Mouse (Mus musculus) heart, embryonic 16.5 days (tissue): ENCODE measurements around the gene Mpl. TPM values are rescaled to one million over a fixed set of nuclear protein-coding genes. Genes with fewer than 3 reads are reported as not detected.

Experiments used
- ATAC-seq: fragments of 200-750 bp; cut with Nextera tagmentation; replicated peaks from 2 replicates; pipeline ENCODE4 v1.8.0; 2017; ENCODE audit warnings: moderate number of reproducible peaks; ENCODE audit not compliant: insufficient read depth, low FRiP score; ENCODE audit errors: extremely low read depth
- H3K27ac ChIP-seq: fragments of 300-500 bp; sonication (generic); 2 replicates; pipeline ENCODE4 v1.5.1; 2014; ENCODE audit warnings: mild to moderate bottlenecking, low read length, control low read depth, moderate library complexity
- H3K27me3 ChIP-seq: fragments of 300-500 bp; sonication (generic); 2 replicates; pipeline ENCODE4 v1.6.1; 2014; ENCODE audit warnings: low read length, mixed read lengths; ENCODE audit not compliant: control insufficient read depth, insufficient read depth
- H3K36me3 ChIP-seq: fragments of 300-500 bp; sonication (generic); 2 replicates; pipeline ENCODE4 v1.6.1; 2014; ENCODE audit not compliant: control insufficient read depth, insufficient read depth
- H3K4me1 ChIP-seq: fragments of 300-500 bp; sonication (generic); 2 replicates; pipeline ENCODE4 v1.6.1; 2014; ENCODE audit warnings: low read length, mixed read lengths; ENCODE audit not compliant: control insufficient read depth, insufficient read depth
- H3K4me2 ChIP-seq: fragments of 300-500 bp; sonication (generic); 2 replicates; pipeline ENCODE4 v1.6.1; 2014; ENCODE audit warnings: low read depth, mild to moderate bottlenecking, control low read depth, low read length
- H3K4me3 ChIP-seq: fragments of 300-500 bp; sonication (generic); 2 replicates; pipeline ENCODE4 v1.5.1; 2014; ENCODE audit warnings: mild to moderate bottlenecking, control low read depth, low read length
- H3K9ac ChIP-seq: fragments of 300-500 bp; sonication (generic); 2 replicates; pipeline ENCODE4 v1.6.1; 2014; ENCODE audit warnings: low read length, control low read depth
- H3K9me3 ChIP-seq: fragments of 300-500 bp; sonication (generic); replicated peaks from 2 replicates; pipeline ENCODE4 v1.6.1; 2016; ENCODE audit warnings: low read length; ENCODE audit not compliant: control insufficient read depth
- WGBS: fragments of 180-500 bp; shearing (Covaris S2); extraction: QIAGEN DNeasy Blood & Tissue Kit; methylation state at CpG from one replicate; pipeline ENCODE4 v1.1.7; 2014; 5-methylcytosine and 5-hydroxymethylcytosine counted together
- polyA plus RNA-seq: library from polyadenylated mRNA; unstranded; fragments of >200 nt; fragmentation: Nextera tagmentation; extraction: Ambion mirVana; gene quantifications from 2 replicates; pipeline ENCODE4 v1.2.1, GENCODE M21; 2015

Gene Mpl
- 0.88 and 1.2 TPM in 2 replicates for polyA plus RNA-seq

DNA sequence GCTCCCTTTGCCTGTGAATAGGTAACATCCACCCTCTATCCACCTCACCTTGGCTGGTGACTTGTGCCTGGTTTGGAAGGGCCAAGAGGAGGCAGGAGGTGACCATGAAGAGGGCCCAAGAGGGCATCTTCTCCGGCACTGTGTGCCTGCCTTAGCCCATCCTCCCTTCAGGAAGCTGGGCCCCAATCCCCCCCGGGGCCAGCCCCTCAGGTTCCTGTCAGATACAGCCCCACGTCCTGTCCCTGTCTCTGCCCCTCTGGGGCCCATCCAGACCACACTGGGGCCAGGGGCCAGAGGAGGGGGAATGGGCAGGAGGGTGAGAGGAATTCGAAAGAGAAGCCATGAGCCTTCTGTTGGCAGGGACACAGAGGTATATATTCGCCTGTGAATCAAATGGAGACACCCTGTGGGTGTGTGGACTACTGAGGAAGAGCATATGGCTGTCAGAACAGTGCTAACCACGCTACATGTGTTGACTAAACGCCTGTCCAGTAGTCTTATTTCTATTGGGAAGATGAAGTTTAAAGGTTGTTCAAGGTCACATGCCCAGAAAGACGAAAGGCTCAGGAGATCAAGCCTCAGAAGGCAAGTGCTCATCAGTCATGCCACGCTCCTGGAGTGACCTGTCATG lies at the start of gene Mpl:
Mpl (minus strand) TSS at position 169 of the 631 bp plus-strand sequence.
- H3K4me3 ChIP-seq: no peak within 1 kb of the TSS
- H3K4me1 ChIP-seq: no peaks in the 10 kb centered on the region
- WGBS: 64% methylated on average over 9 of the region's 9 CpGs
- H3K36me3 ChIP-seq: no peaks in the 10 kb centered on the region
- no peak for ATAC-seq
- no peak within 1 kb of the TSS for H3K4me2 ChIP-seq
- H3K9me3 ChIP-seq: no peaks in the 10 kb centered on the region
- H3K9ac ChIP-seq: no peak within 1 kb of the TSS
- H3K27ac ChIP-seq: no peak within 1 kb of the TSS
- H3K27me3 ChIP-seq: no peaks in the 10 kb centered on the region

DNA sequence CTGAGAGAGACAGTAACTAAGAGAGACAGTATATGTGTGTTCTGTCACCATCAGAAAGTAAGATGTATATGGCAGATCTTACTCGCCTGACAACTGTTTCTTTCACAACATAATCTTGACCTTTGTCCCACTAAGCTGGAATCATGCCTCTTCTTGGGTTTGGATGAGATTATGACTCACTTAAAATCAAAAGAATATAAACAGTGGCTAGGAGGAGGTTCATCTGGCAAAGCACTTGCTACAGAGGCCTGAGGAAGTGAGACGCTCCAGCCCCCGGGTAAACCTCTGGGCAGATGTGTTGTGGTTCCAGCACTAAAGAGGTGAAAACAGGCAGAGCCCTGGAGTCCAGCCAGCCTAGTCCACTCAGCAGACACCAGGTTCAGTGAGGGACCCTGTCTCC lies 48.2 kb upstream of the Mpl start:
- no peak for ATAC-seq
- H3K27me3 ChIP-seq: no peaks in the 10 kb centered on the region
- H3K9me3 ChIP-seq: no peaks in the 10 kb centered on the region
- H3K9ac ChIP-seq: no peak overlapping the region
- H3K4me1 ChIP-seq: no peaks in the 10 kb centered on the region
- no peaks in the 10 kb centered on the region for H3K36me3 ChIP-seq
- 38% methylated on average over 3 of the region's 3 CpGs for WGBS
- H3K4me2 ChIP-seq: no peak overlapping the region
- H3K27ac ChIP-seq: no peak overlapping the region
- no peak overlapping the region for H3K4me3 ChIP-seq

DNA sequence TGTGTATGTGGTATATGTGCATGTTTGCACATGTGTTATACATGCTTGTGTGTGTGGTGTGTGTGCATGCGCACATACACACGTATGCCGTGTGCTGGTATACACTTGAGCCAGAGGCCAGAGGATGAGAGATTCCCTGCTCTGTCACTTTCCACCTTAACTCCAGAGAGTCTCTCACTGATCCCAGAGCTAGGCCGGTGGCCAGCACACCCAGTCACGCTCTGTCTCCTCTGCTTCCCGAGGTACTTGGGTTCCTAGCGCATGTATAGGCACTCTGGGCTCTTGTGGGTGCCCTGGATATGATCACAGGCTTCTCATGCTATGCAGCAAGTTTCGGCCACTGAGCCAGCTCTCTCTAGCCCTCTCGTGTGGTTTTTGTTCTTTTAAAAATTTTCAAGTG lies 43.5 kb upstream of the Mpl start:
- Histone ChIP-seq H3K4me2 (no peak overlapping the region), H3K4me3 (no peak overlapping the region), H3K9ac (no peak overlapping the region), H3K27ac (no peak overlapping the region), H3K27me3 (no peaks in the 10 kb centered on the region), H3K36me3 (no peaks in the 10 kb centered on the region), H3K4me1 (no peaks in the 10 kb centered on the region), H3K9me3 (no peaks in the 10 kb centered on the region)
- ATAC-seq: no peak
- 65% methylated on average over 9 of the region's 9 CpGs for WGBS

DNA sequence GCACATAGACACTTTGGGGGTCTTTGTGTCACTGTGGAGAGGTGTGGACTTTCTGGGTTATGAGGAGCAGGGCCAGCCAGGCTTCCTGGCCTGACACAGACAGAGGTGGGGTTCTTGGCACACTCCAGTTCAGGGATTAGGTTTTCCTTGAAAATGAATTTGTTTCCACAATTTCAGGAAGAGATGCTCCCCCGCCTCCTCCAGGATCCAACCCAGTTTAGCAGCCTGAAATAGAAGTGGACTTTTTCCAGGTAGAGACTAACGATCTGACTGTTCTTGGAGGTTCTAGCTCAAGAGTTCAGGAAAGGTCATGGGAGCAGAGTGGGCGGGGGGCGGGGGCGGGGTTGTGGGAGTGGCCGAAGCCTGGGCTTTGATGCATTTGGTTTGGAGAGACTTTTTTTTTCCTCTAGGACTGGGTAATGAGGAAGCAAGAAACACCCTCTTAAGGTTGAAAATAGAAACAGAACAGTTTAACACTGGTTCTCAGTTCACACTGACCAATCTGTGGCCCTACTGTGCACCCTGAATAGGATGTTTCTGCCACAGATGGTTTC lies 42.9 kb upstream of the Mpl start:
- no peak overlapping the region for H3K4me2 ChIP-seq
- no peaks in the 10 kb centered on the region for H3K9me3 ChIP-seq
- no peak overlapping the region for H3K27ac ChIP-seq
- no peaks in the 10 kb centered on the region for H3K4me1 ChIP-seq
- WGBS: 45% methylated on average over 6 of the region's 6 CpGs
- no peak overlapping the region for H3K4me3 ChIP-seq
- no peak for ATAC-seq
- no peak overlapping the region for H3K9ac ChIP-seq
- H3K27me3 ChIP-seq: no peaks in the 10 kb centered on the region
- no peaks in the 10 kb centered on the region for H3K36me3 ChIP-seq

DNA sequence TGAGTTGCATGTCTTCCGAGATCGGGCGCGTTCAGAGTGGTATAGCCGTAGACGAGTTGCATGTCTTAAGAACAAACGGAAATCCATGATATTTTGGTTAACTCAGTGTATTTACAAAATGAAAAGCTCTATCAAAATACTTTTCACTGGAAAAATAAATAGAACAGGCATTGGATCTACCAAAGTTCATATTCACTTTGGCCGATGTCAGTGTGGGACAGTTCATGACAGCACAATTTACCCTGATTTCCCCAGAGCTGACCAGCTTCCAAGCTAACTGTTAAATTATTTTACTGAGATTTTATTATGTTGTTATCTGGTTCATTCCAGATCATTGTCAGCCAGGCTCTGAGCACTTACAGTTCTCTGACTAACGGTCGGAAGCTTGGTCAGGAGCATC lies 33.1 kb upstream of the Mpl start:
- no peaks in the 10 kb centered on the region; the same call in 1 of the 2 replicates for H3K27me3 ChIP-seq
- H3K27ac ChIP-seq: no peak overlapping the region
- no peak overlapping the region for H3K9ac ChIP-seq
- no peak overlapping the region for H3K4me2 ChIP-seq
- H3K4me3 ChIP-seq: no peak overlapping the region
- no peak for ATAC-seq
- no peaks in the 10 kb centered on the region for H3K4me1 ChIP-seq
- WGBS: 75% methylated on average over 10 of the region's 10 CpGs
- H3K9me3 ChIP-seq: no peaks in the 10 kb centered on the region
- no peaks in the 10 kb centered on the region for H3K36me3 ChIP-seq

DNA sequence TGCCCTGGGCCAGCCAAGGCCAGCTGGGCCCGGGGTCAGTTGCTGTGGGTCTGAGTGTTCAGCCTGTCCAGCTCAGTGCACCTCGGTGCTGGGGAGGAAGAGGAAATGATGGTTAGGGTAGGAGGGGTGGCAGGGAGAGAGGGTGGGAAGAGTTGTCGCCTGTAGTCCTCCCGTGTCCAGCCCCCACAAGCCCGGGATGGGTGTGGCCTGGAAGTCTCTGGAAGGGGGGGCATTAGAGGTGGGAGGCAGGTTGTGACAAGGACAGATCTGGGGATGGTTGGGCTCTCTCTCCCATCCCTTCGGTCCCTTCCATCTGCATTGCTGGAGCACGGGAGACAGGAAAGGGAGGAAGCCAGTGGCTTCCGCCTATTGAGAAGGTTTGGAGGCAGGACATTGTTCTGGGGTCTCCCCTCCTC lies 32.4 kb upstream of the Mpl start, which contains the start of gene Tie1:
Tie1 (minus strand) TSS at position 345 of the 416 bp plus-strand sequence.
- Histone ChIP-seq H3K4me3 (peak within 1 kb of the TSS; percentile 48), H3K27me3 (no peaks in the 10 kb centered on the region; the same call in 1 of the 2 replicates), H3K9ac (no peak within 1 kb of the TSS), H3K9me3 (no peaks in the 10 kb centered on the region), H3K27ac (peak within 1 kb of the TSS; percentile 76), H3K4me2 (peak within 1 kb of the TSS; percentile 47), H3K4me1 (no peaks in the 10 kb centered on the region), H3K36me3 (no peaks in the 10 kb centered on the region)
- peak; percentile 92 for ATAC-seq
- WGBS: 54% methylated on average over 8 of the region's 8 CpGs

DNA sequence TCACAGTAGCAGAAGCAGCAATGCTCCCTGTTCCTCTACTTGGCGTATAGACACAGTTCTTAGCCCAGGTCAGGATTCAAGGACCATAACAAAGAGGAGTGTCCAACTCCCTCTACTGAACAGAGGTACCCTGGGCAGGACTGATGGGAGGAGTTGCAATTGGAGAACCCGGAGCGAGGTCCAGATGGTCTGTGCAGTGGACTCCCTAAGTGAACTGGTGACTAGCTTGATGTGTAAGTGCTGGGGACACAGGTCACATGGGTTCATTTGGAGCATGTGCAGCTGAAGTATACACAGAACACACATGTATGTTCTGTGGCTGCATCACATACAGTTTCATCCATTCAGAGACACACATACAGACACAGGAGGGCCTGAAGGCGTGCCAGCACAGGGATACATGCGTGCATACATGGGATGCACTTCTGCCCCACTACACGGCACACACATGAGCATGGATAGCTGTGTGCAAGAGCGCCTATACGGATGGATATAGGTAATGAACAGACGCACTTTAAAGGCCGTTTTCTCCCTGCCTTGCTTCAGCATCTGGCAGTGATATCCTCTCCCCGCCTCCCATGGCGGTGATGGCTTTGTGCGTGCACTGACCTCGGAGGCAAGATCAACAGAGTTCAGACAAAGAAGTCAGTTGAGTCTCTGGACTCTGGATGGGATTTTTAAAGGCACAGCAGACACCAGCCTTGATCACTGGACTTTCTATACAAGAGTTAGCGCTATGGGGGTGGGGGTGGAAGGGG lies 19.6 kb upstream of the Mpl start:
- WGBS: 70% methylated on average over 15 of the region's 15 CpGs
- H3K27ac ChIP-seq: no peak overlapping the region
- no peaks in the 10 kb centered on the region for H3K36me3 ChIP-seq
- H3K4me2 ChIP-seq: no peak overlapping the region
- no peaks in the 10 kb centered on the region for H3K4me1 ChIP-seq
- H3K9ac ChIP-seq: no peak overlapping the region
- no peaks in the 10 kb centered on the region for H3K9me3 ChIP-seq
- no peak overlapping the region for H3K4me3 ChIP-seq
- ATAC-seq: no peak
- H3K27me3 ChIP-seq: no peaks in the 10 kb centered on the region

DNA sequence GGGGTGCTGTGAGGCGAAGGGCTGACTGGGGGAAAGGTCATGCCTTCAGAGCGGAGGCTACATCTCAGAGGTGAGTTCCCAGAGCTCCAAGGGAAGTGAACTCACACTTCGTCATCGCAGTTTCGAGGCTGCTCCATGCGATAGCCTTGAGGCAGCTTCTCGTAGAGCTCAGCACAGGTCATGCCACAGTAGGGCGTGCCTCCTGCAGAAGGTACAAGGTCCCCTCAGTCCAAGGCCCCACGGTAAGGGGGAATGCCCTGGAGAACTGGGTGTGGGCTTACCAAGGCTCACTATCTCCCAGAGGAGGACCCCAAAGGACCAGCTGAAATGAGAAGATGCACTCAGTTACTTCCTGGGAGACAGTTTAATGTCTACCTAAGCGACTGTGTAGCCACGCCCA lies 15.4 kb upstream of the Mpl start:
- no peak overlapping the region for H3K4me3 ChIP-seq
- no peaks in the 10 kb centered on the region for H3K36me3 ChIP-seq

DNA sequence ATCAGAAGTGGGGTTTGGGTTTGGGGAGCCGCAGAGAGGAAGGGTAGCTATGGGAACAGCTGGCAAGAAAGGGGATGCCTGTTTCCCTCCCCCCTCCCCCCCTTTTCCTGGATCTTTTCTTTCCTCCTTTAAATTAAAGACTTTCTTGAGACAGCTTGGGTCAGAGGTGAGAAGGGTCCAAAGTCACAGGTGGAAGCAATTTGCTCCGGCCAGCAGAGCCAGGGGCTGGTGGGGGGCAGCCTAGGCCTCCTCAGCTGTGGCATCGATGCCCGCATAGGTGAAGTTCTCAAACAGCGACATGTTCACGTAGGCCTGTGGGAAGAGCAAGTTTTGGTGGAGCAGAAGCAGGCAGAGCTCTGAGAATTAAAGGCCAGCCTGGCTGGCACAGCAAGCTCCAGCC lies 14.0 kb upstream of the Mpl start:
- Histone ChIP-seq H3K36me3 (no peaks in the 10 kb centered on the region), H3K9me3 (0 out of 2 replicates have a peak, but pooled peaks cover 4% of the 10 kb centered on the region), H3K9ac (no peak overlapping the region), H3K4me3 (no peak overlapping the region), H3K4me2 (no peak overlapping the region), H3K4me1 (no peaks in the 10 kb centered on the region), H3K27ac (no peak overlapping the region), H3K27me3 (no peaks in the 10 kb centered on the region)
- ATAC-seq: no peak
- 85% methylated on average over 6 of the region's 6 CpGs for WGBS

More for the DNA sequence above, 15.4 kb upstream of the Mpl start:
- Histone ChIP-seq H3K27me3 (no peaks in the 10 kb centered on the region), H3K4me1 (no peaks in the 10 kb centered on the region), H3K4me2 (no peak overlapping the region), H3K9ac (no peak overlapping the region), H3K9me3 (0 out of 2 replicates have a peak, but pooled peaks cover 4% of the 10 kb centered on the region), H3K27ac (no peak overlapping the region)
- no peak for ATAC-seq
- WGBS: 86% methylated on average over 11 of the region's 11 CpGs
